ENCODE assay signal across 8 mouse cellular contexts in the genomic region with DNA sequence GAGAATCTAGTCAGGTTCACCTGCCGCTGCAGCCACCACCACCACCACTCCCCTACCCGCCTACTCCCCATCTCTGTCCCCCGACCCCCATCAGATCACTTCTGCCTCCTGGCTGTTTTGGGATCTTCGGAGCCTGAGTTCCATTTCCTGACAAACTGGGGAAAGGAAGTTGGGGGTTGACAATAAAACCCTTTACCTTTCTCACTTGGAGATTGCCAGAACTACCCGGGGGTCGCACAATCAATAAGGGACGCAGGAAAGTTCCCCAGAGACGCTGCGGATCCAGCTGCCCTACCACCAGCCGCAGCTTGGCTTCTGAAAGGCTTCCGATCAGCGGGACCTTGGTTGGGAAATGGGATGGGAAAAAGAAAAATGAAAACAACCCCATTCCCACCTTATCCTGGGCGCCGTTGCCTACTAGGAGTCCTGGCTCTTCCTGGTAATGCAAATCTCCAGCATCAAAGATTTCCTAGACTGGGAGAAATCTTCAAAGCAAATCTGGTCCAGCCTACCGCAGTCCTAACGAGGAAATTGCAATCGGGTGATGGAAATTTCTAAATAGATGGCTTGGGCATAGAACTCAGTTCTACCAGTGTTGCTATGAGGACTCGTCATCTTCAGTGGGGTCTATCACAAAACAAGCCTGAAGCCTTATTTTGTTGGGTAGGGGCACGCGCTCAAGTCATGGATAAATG. TPM values are rescaled to one million over a fixed set of nuclear protein-coding genes. Genes with fewer than 3 reads are reported as not detected.
DNase-seq lines count a peak whose midpoint lies in the region; ATAC-seq and TF ChIP-seq lines count a peak whose summit lies in the region.

No protein-coding gene starts in this region.

- TF ChIP-seq CTCF in MEL (IDR thresholded peaks at IDR 0.05 in 2 of 3, conservative IDR thresholded peaks at IDR 0.05 in 1 of 3; ENCODE audit: control insufficient read depth in 1 of 3, insufficient read depth in 1 of 3, low read depth in 2 of 3, low read length in 3 of 3, poor library complexity in 1 of 3, severe bottlenecking in 1 of 3): no peak
- no peak for TF ChIP-seq CTCF in heart, postnatal 0 days (IDR thresholded peaks at IDR 0.05; ENCODE audit: low read depth)

- H3K4me1 ChIP-seq in heart, embryonic 14.5 days (ENCODE audit: control insufficient read depth in 2 of 2, insufficient read depth in 2 of 2, low read length in 2 of 2): peaks cover 5 to 20% of the 10 kb centered on the region in 2 experiments; a peak in 3 of 4 replicates
- H3K4me1 ChIP-seq in MEL (ENCODE audit: control insufficient read depth in 1 of 2, insufficient read depth in 2 of 2, low read length in 2 of 2): peaks cover 4 to 17% of the 10 kb centered on the region in 2 experiments; a peak in 3 of 4 replicates
- H3K4me1 ChIP-seq in heart, postnatal 0 days (ENCODE audit: control insufficient read depth, insufficient read depth): peaks cover 16% of the 10 kb centered on the region

- no peaks in the 10 kb centered on the region for H3K9me3 ChIP-seq in heart, embryonic 14.5 days (ENCODE audit: control insufficient read depth, low read length)
- no peaks in the 10 kb centered on the region for H3K9me3 ChIP-seq in MEL (replicated peaks; ENCODE audit: insufficient read depth, low read length)
- H3K9me3 ChIP-seq in heart, postnatal 0 days (replicated peaks; ENCODE audit: control insufficient read depth, low read length): no peaks in the 10 kb centered on the region

- peak overlapping the region; percentile 70 to 89 for H3K27ac ChIP-seq in heart, embryonic 14.5 days (replicated peaks in 1 of 2; ENCODE audit: control insufficient read depth in 1 of 2, insufficient read depth in 1 of 2, low read depth in 2 of 2, low read length in 2 of 2)
- H3K27ac ChIP-seq in MEL (ENCODE audit: control insufficient read depth, low read depth, low read length) (peak overlapping the region; percentile 94), macrophage (0 out of 2 replicates have a peak overlapping the region, but pooled peaks have one; percentile 21)
- H3K27ac ChIP-seq in heart, postnatal 0 days (ENCODE audit: low read depth): peak overlapping the region; percentile 77

- peak overlapping the region; percentile 60 to 66 for H3K4me3 ChIP-seq in heart, embryonic 14.5 days (ENCODE audit: control insufficient read depth in 1 of 2, insufficient read depth in 1 of 2, low read depth in 1 of 2, low read length in 2 of 2)
- H3K4me3 ChIP-seq in MEL (ENCODE audit: control insufficient read depth in 1 of 2, insufficient read depth in 1 of 2, low read depth in 2 of 2, low read length in 2 of 2) (peak overlapping the region; percentile 71 to 89), macrophage (ENCODE audit: inconsistent target) (peak overlapping the region; percentile 96)
- peak overlapping the region; percentile 66 for H3K4me3 ChIP-seq in heart, postnatal 0 days (ENCODE audit: low read depth, low read length)

- peak overlapping the region; percentile 73 for H3K9ac ChIP-seq in heart, embryonic 14.5 days (ENCODE audit: low read length)
- peak overlapping the region; percentile 85 for H3K9ac ChIP-seq in MEL (ENCODE audit: control insufficient read depth, low read depth, low read length, poor library complexity, severe bottlenecking)
- peak overlapping the region; percentile 24 for H3K9ac ChIP-seq in heart, postnatal 0 days (replicated peaks; ENCODE audit: low read depth, low read length)

- no peak for DNase-seq in heart, adult 18-20 months
- no peak for DNase-seq in MEL (ENCODE audit: low read depth, low spot score)
- no peak for DNase-seq in heart, postnatal 0 days (ENCODE audit: low spot score)
- DNase-seq in right cerebral cortex, adult 18-20 months: no peak
- no peak for DNase-seq in ovary, postnatal 10 days (ENCODE audit: low spot score)

- peaks cover 14% of the 10 kb centered on the region for H3K79me2 ChIP-seq in MEL (ENCODE audit: control insufficient read depth, insufficient read depth, low read length, poor library complexity)
- peaks cover 16% of the 10 kb centered on the region for H3K79me2 ChIP-seq in macrophage (ENCODE audit: inconsistent target)

- 11% methylated on average over 20 of the region's 20 CpGs for WGBS in heart, embryonic 14.5 days
- WGBS in heart, postnatal 0 days: 9% methylated on average over 20 of the region's 20 CpGs
- 13% methylated on average over 20 of the region's 20 CpGs for WGBS in macrophage (ENCODE audit: missing documents)

- peaks cover 28% of the 10 kb centered on the region for H3K36me3 ChIP-seq in heart, embryonic 14.5 days (ENCODE audit: control insufficient read depth, insufficient read depth, low read length)
- H3K36me3 ChIP-seq in MEL (ENCODE audit: control insufficient read depth in 1 of 2, insufficient read depth in 2 of 2, low read length in 2 of 2) (peaks cover 0 to 6% of the 10 kb centered on the region in 2 experiments; a peak in 2 of 4 replicates), macrophage (ENCODE audit: inconsistent target) (peaks cover 12% of the 10 kb centered on the region; the same call in 1 of the 2 replicates)
- H3K36me3 ChIP-seq in heart, postnatal 0 days (replicated peaks; ENCODE audit: control insufficient read depth, insufficient read depth, low read length): peaks cover 25% of the 10 kb centered on the region

- TF ChIP-seq RAD21 in MEL (IDR thresholded peaks at IDR 0.05; ENCODE audit: low read depth, low read length): no peak

- ATAC-seq in heart, embryonic 14.5 days (ENCODE audit: insufficient number of reproducible peaks, insufficient read depth, low FRiP score, low read depth): no peak
- ATAC-seq in heart, postnatal 0 days (ENCODE audit: insufficient read depth, low read depth): no peak
- ATAC-seq in granulocyte monocyte progenitor cell, adult 5-6 weeks (replicated peaks; ENCODE audit: poor library complexity, severe bottlenecking): no peak

- H3K4me2 ChIP-seq in heart, embryonic 14.5 days (ENCODE audit: low read length): peak overlapping the region; percentile 90
- H3K4me2 ChIP-seq in heart, postnatal 0 days (ENCODE audit: low read depth, low read length): peak overlapping the region; percentile 86

- TF ChIP-seq EP300 in MEL (IDR thresholded peaks at IDR 0.05; ENCODE audit: low read depth in 1 of 2, low read length in 2 of 2): peak in 1 of 2 experiments; percentile 27; a peak in 1 of 4 replicates
- TF ChIP-seq EP300 in heart, postnatal 0 days (IDR thresholded peaks at IDR 0.05; ENCODE audit: low read depth): no peak

- no peak for TF ChIP-seq POLR2A in MEL (IDR thresholded peaks at IDR 0.05; ENCODE audit: control insufficient read depth in 1 of 2, insufficient read depth in 1 of 2, low read depth in 1 of 2, low read length in 2 of 2, poor library complexity in 1 of 2)

- H3K27me3 ChIP-seq in heart, embryonic 14.5 days (ENCODE audit: control insufficient read depth, insufficient read depth, low read length): no peaks in the 10 kb centered on the region
- no peaks in the 10 kb centered on the region for H3K27me3 ChIP-seq in MEL (ENCODE audit: control insufficient read depth in 1 of 2, insufficient read depth in 2 of 2, low read length in 2 of 2)
- H3K27me3 ChIP-seq in heart, postnatal 0 days (ENCODE audit: control insufficient read depth, insufficient read depth, low read length): no peaks in the 10 kb centered on the region

RNA-seq across cellular contexts. Expression of gene Qpctl, which starts 0.8 kb away (rescaled TPM):
- 7.0 and 7.8 TPM in 2 replicates for polyA plus RNA-seq in heart, embryonic 14.5 days (2014; fragmentation: Nextera tagmentation; extraction: Ambion mirVana)
- total RNA-seq in heart, adult 18-20 months (2021): 1 to 10 TPM; 4.0 to 4.2 TPM
- total RNA-seq in MEL (2012; rRNA removed): 3.1 and 3.4 TPM in 2 replicates
- polyA plus RNA-seq in MEL (2012; ENCODE audit: insufficient read depth in 1 of 2, insufficient read length in 2 of 2, low read depth in 1 of 2, low replicate concordance in 2 of 2, missing spikeins in 1 of 2) (1 to 10 TPM in 1 of 2 experiments, not detected in 1; 6.5 TPM), macrophage (2018) (9.0 to 15.2 TPM (median 12.0 TPM) in 3 replicates)
- 4.4 and 4.9 TPM in 2 replicates for total RNA-seq in heart, postnatal 0 days (2014; rRNA removed; ENCODE audit: low replicate concordance)
- polyA plus RNA-seq in heart, postnatal 0 days (2015; fragmentation: Nextera tagmentation; extraction: Ambion mirVana): 7.3 and 7.9 TPM in 2 replicates
- 10 to 100 TPM in 15 of 26 experiments, 1 to 10 TPM in 11; 2.1 to 16.4 (median 10.7) TPM for total RNA-seq in macrophage (2018; cell fraction: chromatin; rRNA removed)
- 10 to 100 TPM in 25 of 26 experiments, 1 to 10 TPM in 1; 8.9 to 21.8 (median 14.7) TPM for total RNA-seq in macrophage (2018; cell fraction: cytosol; rRNA removed)
- 10 to 100 TPM in 24 of 26 experiments, 1 to 10 TPM in 2; 8.1 to 36.5 (median 19.3) TPM for total RNA-seq in macrophage (2018; cell fraction: nucleus; rRNA removed)
- total RNA-seq in granulocyte monocyte progenitor cell, adult 5-6 weeks (2014; fragmentation: Nextera tagmentation): 4.2 and 12.0 TPM in 2 replicates
- 4.9 and 5.0 TPM in 2 replicates for total RNA-seq in granulocyte monocyte progenitor cell, adult 5-6 weeks (2017)

RNA-seq across cellular contexts. Expression of gene Snrpd2, which starts 1.2 kb away (rescaled TPM):
- 104 and 111 TPM in 2 replicates for polyA plus RNA-seq in heart, embryonic 14.5 days (2014; fragmentation: Nextera tagmentation; extraction: Ambion mirVana)
- total RNA-seq in heart, adult 18-20 months (2021): 10 to 100 TPM; 60.8 to 61.3 TPM
- total RNA-seq in MEL (2012; rRNA removed): 333 and 345 TPM in 2 replicates
- polyA plus RNA-seq in MEL (2012; ENCODE audit: insufficient read depth in 1 of 2, insufficient read length in 2 of 2, low read depth in 1 of 2, low replicate concordance in 2 of 2, missing spikeins in 1 of 2): 100 to 1,000 TPM in 1 of 2 experiments, not detected in 1; 234 TPM
- total RNA-seq in heart, postnatal 0 days (2014; rRNA removed; ENCODE audit: low replicate concordance): 43.5 and 45.6 TPM in 2 replicates
- 84.9 and 89.8 TPM in 2 replicates for polyA plus RNA-seq in heart, postnatal 0 days (2015; fragmentation: Nextera tagmentation; extraction: Ambion mirVana)
- 10 to 100 TPM in 17 of 26 experiments, 1 to 10 TPM in 9; 3.7 to 20.5 (median 13.4) TPM for total RNA-seq in macrophage (2018; cell fraction: chromatin; rRNA removed)
- total RNA-seq in macrophage (2018; cell fraction: cytosol; rRNA removed): 10 to 100 TPM; 22.0 to 38.9 (median 26.8) TPM
- total RNA-seq in macrophage (2018; cell fraction: nucleus; rRNA removed): 10 to 100 TPM in 15 of 26 experiments, 1 to 10 TPM in 11; 4.7 to 19.8 (median 12.6) TPM
- polyA plus RNA-seq in macrophage (2018): 19.9 to 46.5 TPM (median 29.5 TPM) in 3 replicates
- total RNA-seq in granulocyte monocyte progenitor cell, adult 5-6 weeks (2014; fragmentation: Nextera tagmentation): 91.5 and 121 TPM in 2 replicates
- total RNA-seq in granulocyte monocyte progenitor cell, adult 5-6 weeks (2017): 83.2 and 158 TPM in 2 replicates

RNA-seq across cellular contexts. Expression of gene Gipr, which starts 17.6 kb away (rescaled TPM):
- polyA plus RNA-seq in heart, embryonic 14.5 days (2014; fragmentation: Nextera tagmentation; extraction: Ambion mirVana): 51.5 and 52.6 TPM in 2 replicates
- under 1 TPM in 1 of 2 experiments, not detected in 1; 0.13 TPM for total RNA-seq in heart, adult 18-20 months (2021)
- 0.49 and 0.65 TPM in 2 replicates for total RNA-seq in MEL (2012; rRNA removed)
- polyA plus RNA-seq in MEL (2012; ENCODE audit: insufficient read depth in 1 of 2, insufficient read length in 2 of 2, low read depth in 1 of 2, low replicate concordance in 2 of 2, missing spikeins in 1 of 2) (1 to 10 TPM in 1 of 2 experiments, not detected in 1; 2.1 TPM), macrophage (2018) (not detected in 3 replicates)
- total RNA-seq in heart, postnatal 0 days (2014; rRNA removed; ENCODE audit: low replicate concordance): 24.9 and 27.6 TPM in 2 replicates
- 5.4 and 7.0 TPM in 2 replicates for polyA plus RNA-seq in heart, postnatal 0 days (2015; fragmentation: Nextera tagmentation; extraction: Ambion mirVana)
- 1 to 10 TPM in 1 of 26 experiments, under 1 TPM in 5, not detected in 20; 0.22 to 1.0 (median 0.55) TPM for total RNA-seq in macrophage (2018; cell fraction: chromatin; rRNA removed)
- not detected for total RNA-seq in macrophage (2018; cell fraction: cytosol; rRNA removed)
- total RNA-seq in macrophage (2018; cell fraction: nucleus; rRNA removed): under 1 TPM in 8 of 26 experiments, not detected in 18; 0.12 to 0.82 (median 0.42) TPM
- not detected in 2 replicates for total RNA-seq in granulocyte monocyte progenitor cell, adult 5-6 weeks (2014; fragmentation: Nextera tagmentation)
- 0.26 TPM in 1 of 2 replicates, not detected in the other for total RNA-seq in granulocyte monocyte progenitor cell, adult 5-6 weeks (2017)

RNA-seq across cellular contexts. Expression of gene Eml2, which starts 27.9 kb away (rescaled TPM):
- 8.3 and 9.5 TPM in 2 replicates for polyA plus RNA-seq in heart, embryonic 14.5 days (2014; fragmentation: Nextera tagmentation; extraction: Ambion mirVana)
- 10 to 100 TPM; 36.7 to 38.7 TPM for total RNA-seq in heart, adult 18-20 months (2021)
- 22.0 and 25.1 TPM in 2 replicates for total RNA-seq in MEL (2012; rRNA removed)
- 10 to 100 TPM in 1 of 2 experiments, not detected in 1; 43.6 TPM for polyA plus RNA-seq in MEL (2012; ENCODE audit: insufficient read depth in 1 of 2, insufficient read length in 2 of 2, low read depth in 1 of 2, low replicate concordance in 2 of 2, missing spikeins in 1 of 2)
- total RNA-seq in heart, postnatal 0 days (2014; rRNA removed; ENCODE audit: low replicate concordance): 34.8 and 58.9 TPM in 2 replicates
- 23.7 and 26.8 TPM in 2 replicates for polyA plus RNA-seq in heart, postnatal 0 days (2015; fragmentation: Nextera tagmentation; extraction: Ambion mirVana)
- total RNA-seq in macrophage (2018; cell fraction: chromatin; rRNA removed): 100 to 1,000 TPM in 2 of 26 experiments, 10 to 100 TPM in 24; 22.2 to 168 (median 48.8) TPM
- total RNA-seq in macrophage (2018; cell fraction: cytosol; rRNA removed): 10 to 100 TPM; 19.9 to 36.5 (median 27.7) TPM
- 10 to 100 TPM; 17.6 to 54.2 (median 29.3) TPM for total RNA-seq in macrophage (2018; cell fraction: nucleus; rRNA removed)
- polyA plus RNA-seq in macrophage (2018): 14.8 to 23.5 TPM (median 15.4 TPM) in 3 replicates
- total RNA-seq in granulocyte monocyte progenitor cell, adult 5-6 weeks (2014; fragmentation: Nextera tagmentation): 4.1 and 18.1 TPM in 2 replicates
- 10.4 and 22.7 TPM in 2 replicates for total RNA-seq in granulocyte monocyte progenitor cell, adult 5-6 weeks (2017)

RNA-seq across cellular contexts. Expression of gene Fbxo46, which starts 28.7 kb away (rescaled TPM):
- polyA plus RNA-seq in heart, embryonic 14.5 days (2014; fragmentation: Nextera tagmentation; extraction: Ambion mirVana): 5.5 and 5.6 TPM in 2 replicates
- total RNA-seq in heart, adult 18-20 months (2021): 1 to 10 TPM; 5.5 to 5.7 TPM
- 11.5 and 13.7 TPM in 2 replicates for total RNA-seq in MEL (2012; rRNA removed)
- 10 to 100 TPM in 1 of 2 experiments, not detected in 1; 10.1 TPM for polyA plus RNA-seq in MEL (2012; ENCODE audit: insufficient read depth in 1 of 2, insufficient read length in 2 of 2, low read depth in 1 of 2, low replicate concordance in 2 of 2, missing spikeins in 1 of 2)
- 13.1 and 13.2 TPM in 2 replicates for total RNA-seq in heart, postnatal 0 days (2014; rRNA removed; ENCODE audit: low replicate concordance)
- 4.9 and 6.2 TPM in 2 replicates for polyA plus RNA-seq in heart, postnatal 0 days (2015; fragmentation: Nextera tagmentation; extraction: Ambion mirVana)
- 1 to 10 TPM; 3.2 to 9.8 (median 6.3) TPM for total RNA-seq in macrophage (2018; cell fraction: chromatin; rRNA removed)
- total RNA-seq in macrophage (2018; cell fraction: cytosol; rRNA removed): 10 to 100 TPM in 1 of 26 experiments, 1 to 10 TPM in 25; 3.2 to 10.1 (median 7.7) TPM
- 10 to 100 TPM in 5 of 26 experiments, 1 to 10 TPM in 21; 3.6 to 12.1 (median 7.2) TPM for total RNA-seq in macrophage (2018; cell fraction: nucleus; rRNA removed)
- polyA plus RNA-seq in macrophage (2018): 3.8 to 6.0 TPM (median 4.4 TPM) in 3 replicates
- total RNA-seq in granulocyte monocyte progenitor cell, adult 5-6 weeks (2014; fragmentation: Nextera tagmentation): 3.1 and 4.9 TPM in 2 replicates
- total RNA-seq in granulocyte monocyte progenitor cell, adult 5-6 weeks (2017): 4.7 and 5.4 TPM in 2 replicates

Comparison
In these comparisons a context has a peak if more than half of its experiments do, and no peak if none do; other contexts are left out.
1. RNA of gene Gipr, which starts 17.6 kb away (total RNA-seq): 24.9 to 27.6 TPM in heart, postnatal 0 days; 0.49 to 0.65 TPM in MEL, 0.26 TPM in granulocyte monocyte progenitor cell, adult 5-6 weeks and 0.13 TPM in heart, adult 18-20 months; every median in the first group is over 10 times any median in the second.
2. H3K27ac ChIP-seq: peak in every context shown above with its lines; median percentile 94 in MEL; 80 in heart, embryonic 14.5 days; 77 in heart, postnatal 0 days; 21 in macrophage.
3. H3K9ac ChIP-seq: peak in every context shown above with its lines; median percentile 85 in MEL; 73 in heart, embryonic 14.5 days; 24 in heart, postnatal 0 days.
4. Peak in every context shown above with its lines, with median percentiles within 50 percentile points of each other: H3K4me3 ChIP-seq.